ENCODE assay signal across 23 mouse cellular contexts in the genomic region with DNA sequence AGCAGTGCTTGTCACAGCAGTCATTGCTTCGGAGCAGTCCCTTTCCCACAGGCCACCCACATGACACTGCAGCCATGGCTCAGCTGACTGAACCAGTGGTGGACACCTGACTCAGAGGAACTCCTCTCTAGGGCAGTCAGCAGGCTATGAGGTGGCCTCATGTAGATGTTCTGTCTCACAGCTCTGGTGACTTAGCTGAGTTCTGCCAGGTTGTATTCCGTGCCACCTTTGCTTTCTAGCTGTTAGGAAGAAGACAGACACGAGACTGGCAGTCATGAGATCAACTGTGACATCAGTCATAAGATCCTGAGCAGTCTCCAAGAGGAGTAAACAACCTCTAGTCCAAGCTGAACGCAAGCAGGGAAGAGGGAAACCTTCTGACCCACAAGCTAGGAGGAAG.
"Had no signal": no experiment of that assay in that cellular context is flagged by ENCODE, and none has a peak within 500 bp of the region (broad histone marks: within the 10 kb centered on the region; RNA-seq: fewer than 3 reads in every experiment).

No protein-coding gene starts in this region.

- H3K36me3 ChIP-seq: heart, embryonic 13.5 days; heart, embryonic 15.5 days; hindbrain, embryonic 13.5 days; hindbrain, embryonic 15.5 days; kidney, embryonic 15.5 days; limb, embryonic 13.5 days; limb, embryonic 15.5 days; liver, embryonic 12.5 days had no signal

- H3K27ac ChIP-seq: heart, embryonic 13.5 days; heart, embryonic 15.5 days; hindbrain, embryonic 13.5 days; hindbrain, embryonic 15.5 days; hindbrain, postnatal 0 days; kidney, embryonic 15.5 days; kidney, postnatal 0 days; limb, embryonic 13.5 days; limb, embryonic 15.5 days; liver, embryonic 12.5 days; liver, embryonic 14.5 days had no signal

- H3K4me1 ChIP-seq: heart, embryonic 13.5 days; heart, embryonic 15.5 days; hindbrain, embryonic 13.5 days; hindbrain, embryonic 15.5 days; liver, embryonic 12.5 days had no signal

- H3K9me3 ChIP-seq: heart, embryonic 13.5 days; heart, embryonic 15.5 days; hindbrain, embryonic 13.5 days; hindbrain, embryonic 15.5 days; kidney, embryonic 15.5 days; limb, embryonic 13.5 days; limb, embryonic 15.5 days; liver, embryonic 12.5 days had no signal

- H3K4me3 ChIP-seq: heart, embryonic 13.5 days; heart, embryonic 15.5 days; hindbrain, embryonic 13.5 days; hindbrain, embryonic 15.5 days; kidney, embryonic 15.5 days; limb, embryonic 13.5 days; limb, embryonic 15.5 days; liver, embryonic 12.5 days had no signal

- DNase-seq: gastrocnemius, postnatal 25 days; heart, adult 18-20 months; heart, postnatal 14 days; heart, postnatal 36 days; kidney, adult 11 months; kidney, adult 2 months; kidney, adult 9 months; kidney, postnatal 14 days; kidney, postnatal 36 days; layer of hippocampus, adult 9-11 months; layer of hippocampus, postnatal 36 days; left cerebral cortex, postnatal 4 days had no signal

- H3K27me3 ChIP-seq: heart, embryonic 13.5 days; heart, embryonic 15.5 days; hindbrain, embryonic 13.5 days; hindbrain, embryonic 15.5 days; kidney, embryonic 15.5 days; limb, embryonic 13.5 days; liver, embryonic 12.5 days had no signal
